Mouse (Mus musculus) C2C12 (cell line): ENCODE results near the gene Tcf23.

Experiments
- CEBPB ChIP-seq: IDR thresholded peaks from one replicate; pipeline ENCODE4 v1.6.1; 2011; ENCODE audit warnings: low read depth, mild to moderate bottlenecking, control low read depth, moderate library complexity
- CTCF ChIP-seq: IDR thresholded peaks from one replicate; pipeline ENCODE4 v1.5.1; 2011; ENCODE audit not compliant: control insufficient read depth, insufficient read depth, insufficient read length
- FOSL1 ChIP-seq: IDR thresholded peaks from one replicate; pipeline ENCODE4 v1.8.0; 2011; ENCODE audit warnings: mild to moderate bottlenecking, low read length; ENCODE audit not compliant: poor library complexity, insufficient read depth, severe bottlenecking
- MAX ChIP-seq: IDR thresholded peaks from one replicate; pipeline ENCODE4 v1.6.1; 2011; ENCODE audit warnings: mild to moderate bottlenecking, control low read depth
- MYOD1 ChIP-seq: IDR thresholded peaks from one replicate; pipeline ENCODE4 v1.6.1; 2011; ENCODE audit warnings: low read depth; ENCODE audit not compliant: control insufficient read depth, insufficient read length
- MYOG ChIP-seq: IDR thresholded peaks from one replicate; pipeline ENCODE4 v1.6.1; 2011; ENCODE audit not compliant: control insufficient read depth, insufficient read length; ENCODE audit errors: extremely low read depth
- USF1 ChIP-seq: IDR thresholded peaks from one replicate; pipeline ENCODE4 v1.6.1; 2011; ENCODE audit warnings: low read depth, mild to moderate bottlenecking, control low read depth, moderate library complexity

DNA sequence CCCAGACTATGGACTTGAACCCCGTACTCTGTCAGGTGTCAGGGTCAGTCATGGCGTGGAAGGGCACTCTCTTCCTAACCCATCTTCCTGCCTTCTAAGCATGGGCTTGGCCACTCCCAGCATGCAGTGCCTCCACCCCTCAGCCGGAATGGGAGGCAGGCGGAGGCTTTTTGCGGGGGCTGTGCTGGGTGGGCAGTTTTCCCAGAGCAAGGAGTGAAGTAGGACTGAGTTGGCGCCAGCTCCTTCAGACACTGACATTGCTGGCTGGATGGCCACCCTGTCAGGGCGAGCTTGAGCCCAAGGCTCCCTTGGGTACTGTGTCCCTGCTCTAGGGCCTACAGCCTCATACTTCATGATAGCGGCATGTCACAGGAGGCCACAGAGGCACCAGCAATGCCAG, at the start of gene Tcf23:
- no peak for TF ChIP-seq MYOD1
- no peak for TF ChIP-seq CTCF
- TF ChIP-seq MAX, result no peak
- no peak for TF ChIP-seq CEBPB
- no peak for TF ChIP-seq MYOG
- TF ChIP-seq USF1, result no peak
- TF ChIP-seq FOSL1, result no peak
